Mouse (Mus musculus) megakaryocyte, adult 5-6 weeks (primary cell): ENCODE measurements around the gene Pwp2. TPM values are rescaled to one million over a fixed set of nuclear protein-coding genes. Genes with fewer than 3 reads are reported as not detected.

Experiments
- total RNA-seq, 2 experiments: library from RNA; stranded (forward) in 1 of 2; stranded (reverse) in 1 of 2; fragments of 153-499, 151-499 nt in 1 of 2; fragments of 221-1000, 200-1000 nt in 1 of 2; gene quantifications; 2 replicates each; pipeline versions ENCODE4 v1.2.3 to v1.2.4; 2015 to 2017

Pwp2 gene
- total RNA-seq, 2 experiments from 2014 or later = 3.0 to 8.8 TPM

Other genes starting within 250 kb of the Pwp2 start
- gene Trpm2, start 214.6 kb downstream of the Pwp2 start, total RNA-seq (2015) = 15.2 and 20.7 TPM in 2 replicates
- gene Trpm2, start 214.6 kb downstream of the Pwp2 start, total RNA-seq (2017) = 33.5 and 35.8 TPM in 2 replicates
- 9.1 and 12.3 TPM in 2 replicates for gene 1810043G02Rik, start 206.6 kb downstream of the Pwp2 start, total RNA-seq (2015)
- gene 1810043G02Rik, start 206.6 kb downstream of the Pwp2 start, total RNA-seq (2017) = 12.2 and 15.8 TPM in 2 replicates
- 6.9 and 7.0 TPM in 2 replicates for gene Pfkl, start 175.1 kb downstream of the Pwp2 start, total RNA-seq (2015)
- gene Pfkl, start 175.1 kb downstream of the Pwp2 start, total RNA-seq (2017) = 13.6 and 16.9 TPM in 2 replicates
- 2.5 TPM in 1 of 2 replicates, not detected in the other for gene Dnmt3l, start 143.2 kb downstream of the Pwp2 start, total RNA-seq (2015)
- 0.37 TPM in 1 of 2 replicates, not detected in the other for gene Dnmt3l, start 143.2 kb downstream of the Pwp2 start, total RNA-seq (2017)
- not detected in 2 replicates for gene Aire, start 141.5 kb downstream of the Pwp2 start, total RNA-seq (2015)
- gene Aire, start 141.5 kb downstream of the Pwp2 start, total RNA-seq (2017) = not detected in 2 replicates
- 29.3 and 34.3 TPM in 2 replicates for gene Icosl, start 115.8 kb downstream of the Pwp2 start, total RNA-seq (2015)
- 20.8 and 24.4 TPM in 2 replicates for gene Icosl, start 115.8 kb downstream of the Pwp2 start, total RNA-seq (2017)
- gene D10Jhu81e, start 15.4 kb downstream of the Pwp2 start, total RNA-seq (2015) = 22.7 and 25.3 TPM in 2 replicates
- gene D10Jhu81e, start 15.4 kb downstream of the Pwp2 start, total RNA-seq (2017) = 57.6 and 69.2 TPM in 2 replicates
- gene Trappc10, start 59.5 kb upstream of the Pwp2 start, total RNA-seq (2015) = 26.1 and 37.9 TPM in 2 replicates
- 26.9 and 29.1 TPM in 2 replicates for gene Trappc10, start 59.5 kb upstream of the Pwp2 start, total RNA-seq (2017)
- 1.8 and 2.4 TPM in 2 replicates for gene Agpat3, start 167.3 kb upstream of the Pwp2 start, total RNA-seq (2015)
- gene Agpat3, start 167.3 kb upstream of the Pwp2 start, total RNA-seq (2017) = 2.8 and 5.2 TPM in 2 replicates
- gene Rrp1, start 227.9 kb upstream of the Pwp2 start, total RNA-seq (2015) = 32.9 and 38.3 TPM in 2 replicates
- 173 and 213 TPM in 2 replicates for gene Rrp1, start 227.9 kb upstream of the Pwp2 start, total RNA-seq (2017)
- 122 and 148 TPM in 2 replicates for gene Cstb, start 240.5 kb upstream of the Pwp2 start, total RNA-seq (2015)
- 119 and 125 TPM in 2 replicates for gene Cstb, start 240.5 kb upstream of the Pwp2 start, total RNA-seq (2017)